Mouse (Mus musculus) WW6 (cell line): ENCODE measurements around the gene Xlr3a.
A peak's percentile ranks its signal among the peaks of the same experiment; 100 is the strongest.
"Not testable (repeated sequence)": the region's sequence is repeated elsewhere in the genome, so short reads cannot be mapped to it uniquely, and the experiment has no call there.

Experiments
- DNase-seq: peaks from one replicate; pipeline ENCODE4 v3.0.0-alpha.2; 2013; ENCODE audit warnings: low read depth, low spot score

Gene Xlr3a

GRCm38 (mm10) chrX:73096941-73097508, at the start of gene Xlr3a:
Gene Xlr3a (minus strand): TSS chrX:73097095.
- DNase-seq, result not testable (repeated sequence)

GRCm38 (mm10) chrX:73143218-73143618, 46.3 kb upstream of the Xlr3a start:
- DNase-seq, result not testable (repeated sequence)

GRCm38 (mm10) chrX:73122859-73123829, 26.2 kb upstream of the Xlr3a start:
- DNase-seq, result not testable (repeated sequence)

GRCm38 (mm10) chrX:73116747-73117146, 19.9 kb upstream of the Xlr3a start, which contains the start of gene Gm14685:
Gene Gm14685 (plus strand): TSS chrX:73117047.
- DNase-seq, result not testable (repeated sequence)

GRCm38 (mm10) chrX:73082267-73083055, 14.4 kb downstream of the Xlr3a start, which contains the start of gene Xlr4a:
Gene Xlr4a (minus strand): TSS chrX:73082478.
- DNase-seq, result not testable (repeated sequence)

- DNase-seq, result not testable (repeated sequence)
Measured at GRCm38 (mm10) chrX:73066765-73067312, 30.1 kb downstream of the Xlr3a start.

- DNase-seq, result no peak
Measured at GRCm38 (mm10) chrX:73064415-73064793, 32.5 kb downstream of the Xlr3a start, which contains the start of gene Pnma3. Gene Pnma3 (plus strand): TSS chrX:73064787.

GRCm38 (mm10) chrX:73063512-73064414, 33.1 kb downstream of the Xlr3a start:
- DNase-seq, result no peak

- no peak for DNase-seq
Measured at GRCm38 (mm10) chrX:73062323-73062722, 34.6 kb downstream of the Xlr3a start.

GRCm38 (mm10) chrX:73061528-73061927, 35.4 kb downstream of the Xlr3a start:
- DNase-seq, result no peak

GRCm38 (mm10) chrX:73053860-73054563, 42.9 kb downstream of the Xlr3a start:
- DNase-seq, result peak; percentile 52

GRCm38 (mm10) chrX:73039666-73040065, 57.2 kb downstream of the Xlr3a start:
- DNase-seq, result peak; percentile 22

GRCm38 (mm10) chrX:73038831-73039230, 58.1 kb downstream of the Xlr3a start:
- DNase-seq, result no peak

- DNase-seq, result no peak
Measured at GRCm38 (mm10) chrX:73037003-73037402, 59.9 kb downstream of the Xlr3a start, which contains the start of gene Pnma5. Gene Pnma5 (minus strand): TSS chrX:73037103.
